Mouse (Mus musculus): ENCODE measurements around the gene Gm42674. TPM values are rescaled to one million over a fixed set of nuclear protein-coding genes. Genes with fewer than 3 reads are reported as not detected.

Gm42674 gene
- total and polyA plus RNA-seq, 3 experiments: not detected

- TF ChIP-seq E2F4 (IDR thresholded peaks at IDR 0.05; ENCODE audit: insufficient replicate concordance, low read depth, low read length) (no peak), EP300 (IDR thresholded peaks at IDR 0.05; ENCODE audit: low read length) (no peak), ZC3H11A (IDR thresholded peaks at IDR 0.05; ENCODE audit: low read depth, low read length) (no peak), KAT2A (IDR thresholded peaks at IDR 0.05; ENCODE audit: insufficient replicate concordance, low read length) (no peak), ZMIZ1 (IDR thresholded peaks at IDR 0.05; ENCODE audit: low read depth, low read length) (no peak), MXI1 (IDR thresholded peaks at IDR 0.05; ENCODE audit: low read depth, low read length) (no peak), UBTF (IDR thresholded peaks at IDR 0.05; ENCODE audit: low read depth, low read length) (no peak), HCFC1 (IDR thresholded peaks at IDR 0.05; ENCODE audit: low read depth, low read length) (no peak), RAD21 (IDR thresholded peaks at IDR 0.05; ENCODE audit: low read depth, low read length) (peak; percentile 29), SMC3 (IDR thresholded peaks at IDR 0.05; ENCODE audit: low read depth, low read length) (peak; percentile 32), CTCF (conservative IDR thresholded peaks at IDR 0.05 in 1 of 2, IDR thresholded peaks at IDR 0.05 in 1 of 2; ENCODE audit: low read depth in 2 of 2, low read length in 2 of 2) (peak; percentile 54 to 62; a peak in 3 of 4 replicates), IRF4 (IDR thresholded peaks at IDR 0.05; ENCODE audit: low read depth, low read length) (no peak)
- peaks cover 2% of the 10 kb centered on the region for H3K27me3 ChIP-seq (replicated peaks)
- H3K27ac ChIP-seq (ENCODE audit: insufficient read depth, low read depth): no peak overlapping the region
- no peaks in the 10 kb centered on the region for H3K36me3 ChIP-seq (replicated peaks in 1 of 2; ENCODE audit: control insufficient read depth in 1 of 2, insufficient read depth in 1 of 2, low read length in 1 of 2)
- in situ Hi-C loops (cut with MboI; ENCODE audit: low pct_ligation_motif_present, low pct_unique_long_range_greater_than_20kb, low sequenced_read_pairs): no loop called here
- no peak for DNase-seq (ENCODE audit: extremely low read depth)
- no peak overlapping the region for H3K9ac ChIP-seq (ENCODE audit: insufficient read depth, low read depth)
- no peaks in the 10 kb centered on the region for H3K79me2 ChIP-seq (replicated peaks; ENCODE audit: control insufficient read depth, extremely low read depth, insufficient read depth, poor library complexity, severe bottlenecking)
- H3K9me3 ChIP-seq (replicated peaks; ENCODE audit: low read length): no peaks in the 10 kb centered on the region
- H3K4me3 ChIP-seq (replicated peaks in 1 of 3; ENCODE audit: low read depth in 2 of 3, low read length in 2 of 3, poor library complexity in 1 of 3): no peak overlapping the region
- peaks cover 16 to 36% of the 10 kb centered on the region in 2 experiments for H3K4me1 ChIP-seq (ENCODE audit: control insufficient read depth in 1 of 2, insufficient read depth in 2 of 2)
- dilution Hi-C loops (cut with MboI; ENCODE audit: extremely low pct_ligation_motif_present, extremely low pct_unique_long_range_greater_than_20kb, low sequenced_read_pairs): no loop called here
- H3K4me2 ChIP-seq (ENCODE audit: insufficient read depth, low read depth, poor library complexity, severe bottlenecking): no peak overlapping the region
Measured at GRCm38 (mm10) chr3:90582156-90582555, 19.5 kb upstream of the Gm42674 start.

DNA sequence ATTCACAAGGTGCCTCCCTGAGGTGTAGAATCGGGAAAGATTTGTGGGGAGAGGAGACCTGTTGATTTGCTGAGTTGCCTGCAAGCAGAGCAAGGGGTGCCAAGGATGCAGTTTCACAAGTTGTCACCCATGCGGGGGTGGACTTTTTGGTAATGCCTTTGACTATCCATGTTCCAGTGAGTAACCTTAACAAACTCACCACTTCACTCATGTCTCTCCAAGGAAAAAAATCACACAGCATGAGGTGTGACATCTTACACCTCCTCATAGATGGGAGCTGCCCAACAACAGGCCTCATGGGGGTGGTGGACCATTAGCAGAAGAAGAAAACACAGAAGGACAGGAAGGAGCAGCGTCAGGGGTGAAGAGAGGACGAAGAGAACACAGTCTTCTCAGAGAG lies 19.1 kb upstream of the Gm42674 start:
- Histone ChIP-seq H3K36me3 (replicated peaks in 1 of 2; ENCODE audit: control insufficient read depth in 1 of 2, insufficient read depth in 1 of 2, low read length in 1 of 2) (no peaks in the 10 kb centered on the region), H3K79me2 (replicated peaks; ENCODE audit: control insufficient read depth, extremely low read depth, insufficient read depth, poor library complexity, severe bottlenecking) (no peaks in the 10 kb centered on the region)
- TF ChIP-seq ZKSCAN1 (IDR thresholded peaks at IDR 0.05; ENCODE audit: borderline replicate concordance, low read depth, low read length) (no peak), GABPA (IDR thresholded peaks at IDR 0.05; ENCODE audit: insufficient replicate concordance, low read depth, low read length) (no peak), MAX (IDR thresholded peaks at IDR 0.05; ENCODE audit: low read length) (no peak), NELFE (IDR thresholded peaks at IDR 0.05; ENCODE audit: low read depth, low read length) (no peak), SMC3 (IDR thresholded peaks at IDR 0.05; ENCODE audit: low read depth, low read length) (no peak)

More for the DNA sequence above, 19.1 kb upstream of the Gm42674 start:
- Histone ChIP-seq H3K27me3 (replicated peaks) (peaks cover 2% of the 10 kb centered on the region), H3K9ac (ENCODE audit: insufficient read depth, low read depth) (no peak overlapping the region), H3K9me3 (replicated peaks; ENCODE audit: low read length) (no peaks in the 10 kb centered on the region), H3K4me3 (replicated peaks in 1 of 3; ENCODE audit: low read depth in 2 of 3, low read length in 2 of 3, poor library complexity in 1 of 3) (no peak overlapping the region), H3K27ac (ENCODE audit: insufficient read depth, low read depth) (no peak overlapping the region), H3K4me1 (ENCODE audit: control insufficient read depth in 1 of 2, insufficient read depth in 2 of 2) (peaks cover 18 to 40% of the 10 kb centered on the region in 2 experiments), H3K4me2 (ENCODE audit: insufficient read depth, low read depth, poor library complexity, severe bottlenecking) (no peak overlapping the region)
- in situ Hi-C loops (cut with MboI; ENCODE audit: low pct_ligation_motif_present, low pct_unique_long_range_greater_than_20kb, low sequenced_read_pairs): no loop called here
- DNase-seq (ENCODE audit: extremely low read depth): no peak
- dilution Hi-C loops (cut with MboI; ENCODE audit: extremely low pct_ligation_motif_present, extremely low pct_unique_long_range_greater_than_20kb, low sequenced_read_pairs): no loop called here
